Mouse (Mus musculus): ENCODE data around the gene Asic1.

Asic1 gene

GRCm38 (mm10) chr15:99701999-99702900, 32.1 kb downstream of the Asic1 start, which contains the start of gene Smarcd1:
Gene Smarcd1 (plus strand): TSS chr15:99702129.
- peak; percentile 97 to 98 for DNase-seq (ENCODE audit: low spot score in 2 of 2)

GRCm38 (mm10) chr15:99703104-99703503, 32.9 kb downstream of the Asic1 start:
- peak; percentile 25 to 62 for DNase-seq (ENCODE audit: low spot score in 2 of 2)

GRCm38 (mm10) chr15:99703676-99704040, 33.5 kb downstream of the Asic1 start:
- DNase-seq (ENCODE audit: low spot score in 2 of 2), result no peak

GRCm38 (mm10) chr15:99704041-99704681, 34.0 kb downstream of the Asic1 start:
- DNase-seq (ENCODE audit: low spot score in 2 of 2), result peak; percentile 49 to 65

- peak; percentile 33 to 49 for DNase-seq (ENCODE audit: low spot score in 2 of 2)
Measured at GRCm38 (mm10) chr15:99704881-99705280, 34.7 kb downstream of the Asic1 start.

- DNase-seq (ENCODE audit: low spot score in 2 of 2), result peak; percentile 58 to 73
Measured at GRCm38 (mm10) chr15:99705440-99706048, 35.4 kb downstream of the Asic1 start, which contains the start of gene Gm17349. Gene Gm17349 (minus strand): TSS chr15:99705490.

GRCm38 (mm10) chr15:99708176-99708575, 38.0 kb downstream of the Asic1 start:
- DNase-seq (ENCODE audit: low spot score in 2 of 2), result no peak

GRCm38 (mm10) chr15:99710221-99711190, 40.3 kb downstream of the Asic1 start:
- DNase-seq (ENCODE audit: low spot score in 2 of 2), result no peak

GRCm38 (mm10) chr15:99711491-99711890, 41.3 kb downstream of the Asic1 start:
- no peak for DNase-seq (ENCODE audit: low spot score in 2 of 2)

- DNase-seq (ENCODE audit: low spot score in 2 of 2), result peak in 1 of 2 experiments; percentile 22
Measured at GRCm38 (mm10) chr15:99712666-99713559, 42.7 kb downstream of the Asic1 start.

GRCm38 (mm10) chr15:99713569-99713968, 43.4 kb downstream of the Asic1 start:
- no peak for DNase-seq (ENCODE audit: low spot score in 2 of 2)

- no peak for DNase-seq (ENCODE audit: low spot score in 2 of 2)
Measured at GRCm38 (mm10) chr15:99714206-99714605, 44.0 kb downstream of the Asic1 start.

- peak; percentile 90 to 91 for DNase-seq (ENCODE audit: low spot score in 2 of 2)
Measured at GRCm38 (mm10) chr15:99714858-99715257, 44.7 kb downstream of the Asic1 start.

GRCm38 (mm10) chr15:99715361-99715865, 45.2 kb downstream of the Asic1 start:
- DNase-seq (ENCODE audit: low spot score in 2 of 2), result peak; percentile 85

- DNase-seq (ENCODE audit: low spot score in 2 of 2), result no peak
Measured at GRCm38 (mm10) chr15:99715982-99716746, 46.0 kb downstream of the Asic1 start.

GRCm38 (mm10) chr15:99716814-99717213, 46.6 kb downstream of the Asic1 start:
- no peak for DNase-seq (ENCODE audit: low spot score in 2 of 2)

- DNase-seq (ENCODE audit: low spot score in 2 of 2), result peak; percentile 73 to 74
Measured at GRCm38 (mm10) chr15:99717386-99718334, 47.5 kb downstream of the Asic1 start, which contains the start of gene Gpd1. Gene Gpd1 (plus strand): TSS chr15:99717515.

All from right cerebral cortex, postnatal 10 days (tissue).